Mouse (Mus musculus): ENCODE data around the gene Gphb5. TPM values are rescaled to one million over a fixed set of nuclear protein-coding genes. Genes with fewer than 3 reads are reported as not detected.
"Not testable (repeated sequence)": the region's sequence is repeated elsewhere in the genome, so short reads cannot be mapped to it uniquely, and the experiment has no call there.

The Gphb5 gene
- not detected in 2 replicates for total RNA-seq (2014; fragmentation: Nextera tagmentation)
- total RNA-seq (2017): not detected in 2 replicates

GRCm38 (mm10) chr12:75416681-75417080 is at the start of gene Gphb5:
Gene Gphb5 (minus strand): TSS chr12:75416781.
- no peak for ATAC-seq (replicated peaks; ENCODE audit: poor library complexity, severe bottlenecking)

DNA sequence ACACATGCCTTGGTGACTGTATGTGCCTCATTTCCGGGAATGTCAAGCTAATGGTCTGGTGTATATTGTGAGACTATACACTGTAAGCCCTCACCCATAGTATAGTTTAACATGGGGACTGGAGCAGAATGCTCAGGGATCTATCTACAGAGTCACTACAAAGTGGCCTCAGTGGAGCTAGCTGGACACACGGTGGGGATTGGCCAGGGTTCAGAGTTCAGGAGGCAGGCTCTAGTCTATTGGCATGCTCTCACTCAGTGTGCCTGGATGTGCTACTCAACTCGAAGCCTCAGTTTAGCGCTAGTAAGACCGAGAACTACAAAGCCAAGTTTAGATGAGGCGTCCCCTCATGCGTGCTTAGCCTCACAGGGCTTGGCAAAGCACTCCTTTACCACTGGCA is 49.6 kb upstream of the Gphb5 start:
- no peak for ATAC-seq (replicated peaks; ENCODE audit: poor library complexity, severe bottlenecking)

- ATAC-seq (replicated peaks; ENCODE audit: poor library complexity, severe bottlenecking): no peak
These were observed 47.6 kb upstream of the Gphb5 start for GRCm38 (mm10) chr12:75464016-75464769.

DNA sequence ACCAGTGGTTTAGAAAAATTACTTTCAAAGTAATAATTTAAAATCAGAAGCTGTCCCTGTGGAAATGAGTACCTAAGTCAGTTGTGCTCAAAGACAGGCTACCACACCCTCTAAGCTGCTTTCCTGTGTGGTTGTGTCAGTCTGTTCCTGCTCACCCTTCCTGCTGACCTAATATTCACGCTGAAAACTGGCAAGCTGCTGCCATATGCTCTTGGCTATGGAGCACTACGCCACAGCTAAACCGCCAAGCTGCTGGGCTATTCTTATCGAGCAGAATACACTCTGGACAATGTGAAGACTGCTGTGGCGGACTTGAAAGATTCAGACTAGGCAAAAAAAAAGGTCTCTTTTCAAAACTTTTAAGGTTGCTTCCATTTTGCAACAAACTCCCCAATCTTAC is 44.0 kb upstream of the Gphb5 start:
- no peak for ATAC-seq (replicated peaks; ENCODE audit: poor library complexity, severe bottlenecking)

DNA sequence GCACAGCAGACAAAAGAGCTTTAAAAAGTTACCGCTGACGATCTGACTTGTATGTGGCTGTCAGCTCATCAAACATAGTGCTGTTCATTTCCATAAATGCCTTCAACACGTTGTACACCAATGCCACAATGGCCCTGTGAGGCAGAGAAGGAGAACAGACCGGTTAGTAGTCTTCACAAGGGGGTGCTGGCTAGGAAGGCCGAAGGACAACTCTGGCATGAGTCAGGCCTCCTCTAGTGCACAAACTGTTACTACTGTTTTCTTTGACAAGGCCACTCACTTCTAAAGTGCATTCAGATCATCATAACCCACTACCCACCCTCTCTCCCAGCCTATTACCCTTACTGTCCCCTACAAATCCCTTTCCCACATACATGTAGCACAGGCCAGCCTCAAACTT is 43.1 kb upstream of the Gphb5 start:
- ATAC-seq (replicated peaks; ENCODE audit: poor library complexity, severe bottlenecking): no peak

GRCm38 (mm10) chr12:75453441-75453840 is 36.9 kb upstream of the Gphb5 start:
- ATAC-seq (replicated peaks; ENCODE audit: poor library complexity, severe bottlenecking): peak; percentile 38

- no peak for ATAC-seq (replicated peaks; ENCODE audit: poor library complexity, severe bottlenecking)
These were observed 36.4 kb upstream of the Gphb5 start for GRCm38 (mm10) chr12:75453027-75453426.

GRCm38 (mm10) chr12:75450592-75450991 is 34.0 kb upstream of the Gphb5 start:
- ATAC-seq (replicated peaks; ENCODE audit: poor library complexity, severe bottlenecking): no peak

GRCm38 (mm10) chr12:75450011-75450410 is 33.4 kb upstream of the Gphb5 start:
- no peak for ATAC-seq (replicated peaks; ENCODE audit: poor library complexity, severe bottlenecking)

DNA sequence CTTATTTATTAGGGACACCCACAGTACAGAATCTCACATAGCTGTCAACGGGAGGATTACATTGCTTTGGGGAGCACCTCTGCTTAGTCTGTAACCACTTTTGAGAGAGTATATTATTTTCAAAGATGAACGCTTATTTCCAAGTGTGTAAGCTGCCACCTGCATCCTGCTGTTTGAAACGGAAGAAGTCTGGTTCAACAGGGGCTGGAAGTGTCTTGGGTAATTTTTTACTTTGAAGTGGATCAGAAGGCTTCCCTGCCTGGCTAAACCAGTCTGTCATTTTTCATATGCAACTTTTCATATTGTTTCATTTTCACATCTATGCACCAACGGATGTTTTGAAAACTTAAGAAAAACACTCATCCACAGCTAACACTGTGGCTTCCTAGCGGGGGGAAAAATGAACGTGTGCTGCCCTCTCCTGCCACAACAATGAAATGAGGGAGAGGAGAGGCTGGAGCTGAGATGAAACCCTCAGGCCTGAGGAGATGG is 32.9 kb upstream of the Gphb5 start:
- peak; percentile 45 for ATAC-seq (replicated peaks; ENCODE audit: poor library complexity, severe bottlenecking)

- ATAC-seq (replicated peaks; ENCODE audit: poor library complexity, severe bottlenecking): peak; percentile 70
These were observed 32.3 kb upstream of the Gphb5 start for GRCm38 (mm10) chr12:75448921-75449320.

DNA sequence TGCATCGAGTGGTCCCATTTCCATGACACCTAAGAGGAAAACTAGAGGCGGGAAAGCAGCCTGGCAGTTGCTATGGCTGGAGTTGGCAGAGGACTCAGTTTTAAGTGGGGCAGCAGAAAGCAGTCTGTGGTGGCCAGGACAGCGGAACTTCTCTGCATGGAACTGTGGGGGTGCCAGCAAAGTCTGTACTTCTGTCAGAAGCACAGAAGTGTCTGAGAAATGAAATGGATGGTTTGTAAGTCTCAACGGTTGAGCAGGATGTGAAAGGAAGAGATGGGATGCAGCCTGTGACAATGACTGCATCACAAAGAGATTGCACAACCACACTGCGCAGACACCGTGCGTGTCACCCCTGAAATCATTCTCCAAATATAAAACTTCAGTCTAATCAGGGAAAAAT is 29.7 kb upstream of the Gphb5 start:
- peak; percentile 53 for ATAC-seq (replicated peaks; ENCODE audit: poor library complexity, severe bottlenecking)

GRCm38 (mm10) chr12:75432400-75432799 is 15.8 kb upstream of the Gphb5 start:
- ATAC-seq (replicated peaks; ENCODE audit: poor library complexity, severe bottlenecking): not testable (repeated sequence)

- no peak for ATAC-seq (replicated peaks; ENCODE audit: poor library complexity, severe bottlenecking)
These were observed 13.3 kb upstream of the Gphb5 start for GRCm38 (mm10) chr12:75429685-75430396.

GRCm38 (mm10) chr12:75428719-75429118 is 12.1 kb upstream of the Gphb5 start:
- ATAC-seq (replicated peaks; ENCODE audit: poor library complexity, severe bottlenecking): no peak

GRCm38 (mm10) chr12:75425882-75426281 is 9.3 kb upstream of the Gphb5 start:
- no peak for ATAC-seq (replicated peaks; ENCODE audit: poor library complexity, severe bottlenecking)

DNA sequence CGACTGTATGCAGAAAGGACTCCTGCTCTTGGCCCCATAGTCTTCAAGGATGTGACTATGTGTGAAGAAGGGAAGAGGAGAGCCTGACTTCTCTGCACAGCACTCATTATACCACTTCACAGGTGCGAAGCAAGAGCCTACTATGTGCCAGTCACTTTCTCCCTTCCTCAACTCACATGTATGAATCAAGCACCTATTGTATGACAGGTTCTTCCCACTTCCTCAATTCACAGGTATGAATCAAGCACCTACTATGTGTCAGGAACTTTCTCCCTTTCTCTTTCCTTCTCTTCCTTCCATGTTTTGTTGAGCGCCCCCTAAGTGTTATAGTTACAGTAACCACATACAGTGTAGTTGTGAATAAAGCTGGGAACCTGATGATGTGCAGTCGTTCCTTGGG is 8.2 kb upstream of the Gphb5 start:
- ATAC-seq (replicated peaks; ENCODE audit: poor library complexity, severe bottlenecking): no peak

DNA sequence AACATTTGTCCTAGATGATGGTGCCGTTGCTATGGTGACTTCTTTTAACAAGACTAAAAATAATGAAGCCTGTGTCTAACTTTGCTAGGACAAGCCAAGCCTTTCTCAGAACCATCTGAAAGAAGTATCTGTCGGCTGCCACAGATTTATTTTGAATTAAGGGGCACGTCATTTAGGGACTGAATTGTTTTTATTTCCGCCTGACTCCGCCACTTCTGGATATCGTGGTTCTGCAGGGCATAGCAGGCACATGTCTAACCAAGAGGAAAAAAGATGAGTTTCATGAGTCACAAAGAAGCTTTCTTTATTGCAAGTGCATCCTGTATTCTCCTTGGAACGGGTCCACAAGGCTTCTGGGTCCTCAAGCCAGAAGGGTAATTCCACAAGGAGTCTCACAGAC is 7.8 kb upstream of the Gphb5 start:
- no peak for ATAC-seq (replicated peaks; ENCODE audit: poor library complexity, severe bottlenecking)

DNA sequence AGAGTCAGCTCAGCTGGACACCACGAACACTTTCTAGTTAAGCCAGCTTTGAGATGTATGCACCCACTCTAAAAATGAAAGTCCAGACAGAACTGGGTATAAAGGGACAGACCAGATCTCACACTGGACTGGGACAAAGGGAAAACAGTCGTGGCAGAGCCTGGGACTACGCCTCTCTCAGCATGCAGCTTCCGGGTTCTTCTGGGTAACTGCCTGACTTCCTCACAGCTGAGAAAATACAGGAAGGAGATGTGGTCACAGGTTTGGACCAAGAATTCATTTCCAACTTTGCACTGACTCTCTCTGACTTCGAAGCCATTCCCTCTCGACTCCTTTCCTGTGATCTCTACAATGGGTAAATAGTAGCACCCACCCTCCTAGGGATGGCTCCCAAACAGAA is 1.6 kb downstream of the Gphb5 start:
- ATAC-seq (replicated peaks; ENCODE audit: poor library complexity, severe bottlenecking): peak; percentile 57

DNA sequence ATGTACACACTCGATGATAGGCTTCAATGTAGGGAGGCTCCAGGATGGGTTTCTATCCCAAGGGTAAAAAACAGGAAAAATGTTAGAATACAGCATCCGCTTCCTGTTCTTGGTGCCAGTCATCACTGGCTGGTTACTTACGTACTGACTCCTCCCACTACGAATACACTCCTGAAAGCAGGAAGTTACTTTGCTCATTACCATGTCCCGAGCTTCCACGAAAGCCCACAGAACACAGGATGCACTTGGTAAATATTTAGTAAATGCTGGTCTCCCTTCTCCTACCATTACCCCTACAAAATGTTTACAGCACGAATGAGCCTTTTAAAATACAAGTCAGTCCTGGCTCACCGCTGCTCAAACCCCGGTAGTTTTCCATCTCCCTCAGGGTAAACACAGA is 3.6 kb downstream of the Gphb5 start:
- ATAC-seq (replicated peaks; ENCODE audit: poor library complexity, severe bottlenecking): peak; percentile 91

DNA sequence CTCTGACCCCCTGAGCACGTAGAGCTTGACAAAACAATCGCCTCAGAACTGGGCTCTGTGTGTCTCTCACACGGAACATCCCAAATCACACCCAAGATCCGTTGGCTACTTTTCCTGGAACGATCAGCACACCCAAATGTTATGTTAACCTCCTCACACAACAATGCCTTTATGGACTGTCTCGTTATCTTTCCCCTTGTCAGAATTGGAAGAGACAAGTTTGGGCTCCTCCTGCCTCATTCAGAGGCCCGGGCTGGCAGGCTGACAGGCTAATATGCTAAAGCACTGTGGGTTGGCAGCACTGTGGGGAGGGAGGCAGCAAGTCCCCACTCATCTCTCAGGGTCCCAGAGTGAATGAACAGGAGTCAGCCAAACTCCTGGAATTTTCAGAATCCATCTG is 19.5 kb downstream of the Gphb5 start:
- no peak for ATAC-seq (replicated peaks; ENCODE audit: poor library complexity, severe bottlenecking)

- no peak for ATAC-seq (replicated peaks; ENCODE audit: poor library complexity, severe bottlenecking)
These were observed 20.0 kb downstream of the Gphb5 start for GRCm38 (mm10) chr12:75396616-75397015.

Data from granulocyte monocyte progenitor cell, adult 5-6 weeks (primary cell).